Mouse (Mus musculus) T-helper 1 cell (primary cell): ENCODE data around the gene Nsun4.

Source experiments
- in situ Hi-C: fragments of 300-600 bp; cut with MboI, MseI; formaldehyde crosslinking; loops from one replicate; pipeline ENCODE4 v1.15.1; 2025; ENCODE audit warnings: high pct_unique_total_duplicates

Gene Nsun4

DNA sequence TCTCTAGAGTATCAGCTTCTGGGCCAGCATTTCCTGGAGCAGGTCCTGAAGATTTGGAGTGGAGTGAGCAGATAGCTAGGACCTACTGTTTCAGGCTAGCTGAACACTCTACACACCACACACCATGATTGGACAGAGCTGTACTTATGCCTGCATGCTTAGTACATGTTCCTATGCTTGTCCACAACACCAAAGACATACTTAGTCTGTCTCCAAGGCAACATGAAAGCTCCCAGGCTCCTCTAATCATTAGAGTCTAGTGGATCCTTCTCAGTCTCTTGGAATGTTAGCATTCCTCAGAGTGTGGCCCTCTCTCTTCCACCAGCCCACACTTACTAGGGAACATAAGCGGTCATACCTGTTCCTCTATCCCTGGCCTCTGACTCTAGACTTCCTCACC, 66.2 kb downstream of the Nsun4 start:
- in situ Hi-C loops = loop anchor here (5.0 to 10.0 kb wide), 2 partner anchors 85 to 253 kb away; partner anchors contain the start of gene Efcab14

DNA sequence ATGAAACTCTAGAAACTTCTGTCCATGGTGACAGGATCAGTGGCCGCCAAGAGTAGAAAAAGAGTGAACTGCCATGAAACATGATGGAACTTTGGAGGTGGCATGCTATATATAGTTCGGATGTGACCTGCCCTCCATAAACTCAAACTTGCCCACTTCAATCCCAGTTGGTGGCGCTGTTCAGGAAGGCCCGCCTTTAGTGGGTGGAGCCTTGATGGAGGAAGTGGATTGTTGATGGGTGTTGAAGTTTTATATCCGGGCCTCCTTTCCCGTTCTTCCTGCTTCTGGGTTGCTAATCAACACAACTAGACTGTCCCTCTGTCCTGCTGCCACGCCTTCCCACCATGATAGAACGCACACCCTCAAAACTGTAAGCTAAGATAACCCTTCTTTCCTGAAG, 68.7 kb downstream of the Nsun4 start:
- in situ Hi-C loops = loop anchor here (5.0 to 10.0 kb wide), 3 partner anchors 48 to 250 kb away; partner anchors contain the start of genes Dmbx1 and Efcab14

DNA sequence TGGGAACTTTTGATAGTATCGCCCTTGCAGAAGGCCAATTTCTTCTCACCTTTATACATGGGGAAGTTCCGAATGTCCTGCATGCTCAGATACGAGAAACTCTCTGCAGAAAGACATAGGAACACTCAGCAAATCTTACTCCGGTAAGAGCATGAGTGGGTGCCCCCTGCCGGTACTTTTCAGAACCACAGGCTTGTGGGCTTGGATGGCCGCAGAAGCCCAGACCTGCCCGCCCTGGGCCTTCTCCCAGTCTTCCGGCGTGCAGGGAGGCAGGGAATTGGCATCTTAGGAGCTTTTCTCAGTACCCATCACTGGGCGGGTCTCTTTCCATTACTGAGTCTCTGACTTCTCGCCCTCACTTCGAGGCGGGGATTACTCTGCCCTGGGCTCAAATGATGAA, 69.6 kb downstream of the Nsun4 start:
- in situ Hi-C loops = loop anchor here (5.0 to 10.0 kb wide), 2 partner anchors 47 to 249 kb away; partner anchors contain the start of genes Dmbx1 and Efcab14
